Mouse (Mus musculus): ENCODE measurements around the gene Rpl38.
"Not testable (repeated sequence)": the region's sequence is repeated elsewhere in the genome, so short reads cannot be mapped to it uniquely, and the experiment has no call there.

Rpl38 gene

GRCm38 (mm10) chr11:114656994-114657644 lies 11.2 kb upstream of the Rpl38 start:
- CTCF ChIA-PET: interaction anchor here (0.7 kb wide), 1 partner anchor 371 kb away, joined by 11 read pairs; no protein-coding TSS in a partner anchor

- CTCF ChIA-PET: no interaction called here
Observed at GRCm38 (mm10) chr11:114657737-114658136, 10.6 kb upstream of the Rpl38 start.

DNA sequence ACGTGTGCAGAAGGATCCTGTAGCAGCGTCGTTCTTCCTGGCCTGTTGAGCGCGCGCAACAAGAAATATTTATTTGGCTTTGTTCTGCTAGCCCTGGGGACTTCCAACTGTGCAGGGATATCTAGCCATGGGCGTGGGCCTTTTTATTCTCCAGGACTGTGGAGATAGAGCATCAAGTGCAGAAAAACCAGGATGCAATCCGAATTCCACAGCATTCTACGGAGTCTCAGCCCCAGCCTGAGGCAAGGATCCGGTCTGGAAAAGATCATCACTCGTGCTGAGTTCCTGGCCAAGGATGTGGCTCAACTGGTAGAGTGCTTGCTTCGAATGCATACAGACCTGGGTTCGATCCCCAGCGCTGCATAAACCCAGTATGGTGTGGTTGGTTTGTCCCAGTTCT lies 6.2 kb upstream of the Rpl38 start:
- CTCF ChIA-PET: no interaction called here

DNA sequence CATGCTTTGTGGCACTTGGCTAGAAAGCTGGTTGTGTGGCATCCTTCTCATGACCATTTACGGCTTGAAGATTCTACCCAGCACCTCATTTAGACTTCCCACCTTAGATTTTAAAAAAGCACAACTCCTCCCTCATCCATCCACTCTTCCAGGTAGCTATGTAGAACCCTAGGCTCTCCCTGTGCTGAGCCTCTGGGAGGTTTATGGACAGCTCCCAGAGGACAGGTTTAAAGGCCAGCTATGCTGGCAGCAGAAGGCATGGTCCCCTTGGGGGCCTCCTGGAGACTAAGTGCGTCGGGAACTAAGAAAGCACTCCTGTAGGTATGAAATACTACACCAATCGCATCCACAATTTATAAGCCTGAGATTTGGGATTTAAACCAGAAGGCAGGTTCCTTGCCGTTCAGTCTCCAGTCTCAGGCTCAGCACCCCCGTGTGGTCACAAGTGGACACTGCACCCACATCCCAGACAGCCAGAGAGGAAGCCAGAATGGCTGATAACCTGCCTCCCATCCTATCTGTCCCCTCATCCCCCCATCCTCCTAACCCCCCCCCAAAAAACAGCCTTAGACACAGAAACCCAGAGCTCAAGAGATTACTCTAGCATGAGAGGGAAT lies 5.5 kb upstream of the Rpl38 start:
- CTCF ChIA-PET: interaction anchor here (0.6 kb wide), 2 partner anchors 28 to 242 kb away, joined by 3 read pairs; no protein-coding TSS in a partner anchor

- CTCF ChIA-PET: interaction anchor here (1.0 kb wide), 1 partner anchor 8 kb away, joined by 3 read pairs; no protein-coding TSS in a partner anchor
Observed at GRCm38 (mm10) chr11:114664164-114664563, 4.2 kb upstream of the Rpl38 start.

DNA sequence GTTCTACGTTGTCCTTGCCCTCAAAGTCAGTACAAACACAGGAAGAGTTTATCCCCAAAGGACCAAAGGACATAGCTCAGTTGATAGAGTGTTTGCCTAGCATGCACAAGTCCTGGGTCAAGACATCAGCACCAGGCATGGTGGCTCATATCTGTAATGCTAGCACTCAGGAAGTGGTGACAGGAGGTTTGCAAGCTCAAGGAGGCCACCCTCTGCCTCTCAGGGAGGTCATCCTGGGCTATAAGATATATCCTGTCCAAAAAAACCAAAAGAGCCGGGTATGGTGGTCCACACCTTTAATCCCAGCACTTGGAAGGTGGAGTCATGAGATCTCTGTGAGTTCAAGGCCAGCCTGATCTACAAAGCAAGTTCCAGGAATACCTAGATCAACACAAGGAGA lies 2.9 kb upstream of the Rpl38 start:
- CTCF ChIA-PET: no interaction called here

DNA sequence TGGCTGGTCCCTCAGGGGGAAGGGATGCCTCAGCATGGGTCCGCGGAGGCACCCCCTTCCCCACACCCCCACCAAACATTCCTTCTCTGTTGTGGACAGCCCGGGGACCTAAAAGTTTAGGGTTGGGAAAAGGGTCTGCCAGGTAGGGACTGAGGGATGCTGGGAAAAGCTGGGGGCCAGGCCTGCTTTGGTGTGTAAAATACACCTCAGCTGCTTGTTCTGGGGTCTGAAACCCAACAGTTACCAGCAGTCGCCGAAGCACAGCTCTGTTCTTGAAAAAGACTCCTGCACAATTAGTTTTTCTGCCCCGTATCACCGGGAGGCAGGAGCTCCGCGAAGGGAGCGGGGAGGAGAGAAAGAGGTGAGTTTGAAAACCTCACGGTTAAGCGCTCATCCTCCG lies 1.5 kb upstream of the Rpl38 start:
- CTCF ChIA-PET: interaction anchor here (0.7 kb wide), 1 partner anchor 1326 kb away, joined by 3 read pairs; no protein-coding TSS in a partner anchor

GRCm38 (mm10) chr11:114667236-114667931 lies 940 bp upstream of the Rpl38 start:
- CTCF ChIA-PET: interaction anchor here (0.5 to 0.7 kb wide), 2 partner anchors 210 to 1327 kb away, joined by 3 to 4 read pairs; no protein-coding TSS in a partner anchor

DNA sequence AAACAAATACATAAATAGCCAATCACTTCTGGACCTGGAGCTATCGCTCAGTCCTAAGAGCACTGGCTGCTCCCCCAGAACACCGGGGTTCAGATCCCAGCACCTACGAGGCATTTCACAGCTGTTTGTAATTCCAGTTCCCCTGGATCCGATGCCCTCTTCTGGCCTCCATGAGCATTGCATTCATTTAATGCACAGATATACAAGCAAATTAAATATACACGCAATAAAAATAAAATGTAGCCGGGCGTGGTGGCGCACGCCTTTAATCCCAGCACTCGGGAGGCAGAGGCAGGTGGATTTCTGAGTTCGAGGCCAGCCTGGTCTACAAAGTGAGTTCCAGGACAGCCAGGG lies 415 bp upstream of the Rpl38 start:
- CTCF ChIA-PET: not testable (repeated sequence)

DNA sequence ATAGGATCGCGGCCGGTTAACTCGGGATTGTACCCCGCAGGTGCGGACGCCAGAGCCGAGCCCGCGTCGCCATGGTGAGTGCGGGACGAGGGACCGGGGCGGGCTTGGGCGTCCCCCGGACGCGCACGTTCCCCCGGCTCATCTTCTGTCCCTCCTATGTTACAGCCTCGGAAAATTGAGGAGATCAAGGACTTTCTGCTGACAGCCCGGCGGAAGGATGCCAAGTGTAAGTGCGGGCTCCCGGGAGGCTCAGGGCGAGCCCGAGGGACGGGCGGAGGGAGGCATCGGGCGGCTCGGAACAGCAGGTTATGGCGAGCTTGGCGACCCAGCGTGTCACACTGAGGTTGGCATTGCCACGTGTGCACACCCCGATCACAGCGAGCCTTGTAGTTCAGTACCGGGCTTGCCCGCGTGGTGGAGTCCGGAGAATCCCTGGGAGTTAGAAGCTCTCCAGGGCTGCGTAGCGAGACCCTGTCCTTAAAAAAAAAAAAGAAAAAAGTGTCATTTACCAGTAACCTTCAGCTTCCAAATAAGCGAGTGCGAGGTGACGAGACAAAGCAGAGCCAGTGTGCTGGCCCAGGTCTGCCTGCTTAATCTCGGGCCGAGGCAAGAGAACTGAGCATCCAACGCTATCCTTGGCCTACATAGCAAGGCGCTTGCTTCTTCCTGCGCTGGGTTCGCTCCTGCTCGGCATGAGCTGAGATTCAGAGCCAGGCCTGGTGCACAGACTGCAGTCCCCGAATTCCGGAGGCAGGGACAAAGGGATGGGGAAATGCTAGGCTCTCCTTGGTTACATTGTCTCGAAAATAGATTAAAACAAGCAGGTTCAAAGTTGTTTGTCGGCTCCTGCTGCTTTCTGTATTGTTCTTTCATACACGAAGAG lies 658 bp downstream of the Rpl38 start:
- CTCF ChIA-PET: no interaction called here

GRCm38 (mm10) chr11:114669651-114670168 lies 1.4 kb downstream of the Rpl38 start:
- CTCF ChIA-PET: no interaction called here

- CTCF ChIA-PET: no interaction called here
Observed at GRCm38 (mm10) chr11:114671147-114671546, 2.8 kb downstream of the Rpl38 start.

- CTCF ChIA-PET: no interaction called here
Observed at GRCm38 (mm10) chr11:114672794-114673718, 4.7 kb downstream of the Rpl38 start.

DNA sequence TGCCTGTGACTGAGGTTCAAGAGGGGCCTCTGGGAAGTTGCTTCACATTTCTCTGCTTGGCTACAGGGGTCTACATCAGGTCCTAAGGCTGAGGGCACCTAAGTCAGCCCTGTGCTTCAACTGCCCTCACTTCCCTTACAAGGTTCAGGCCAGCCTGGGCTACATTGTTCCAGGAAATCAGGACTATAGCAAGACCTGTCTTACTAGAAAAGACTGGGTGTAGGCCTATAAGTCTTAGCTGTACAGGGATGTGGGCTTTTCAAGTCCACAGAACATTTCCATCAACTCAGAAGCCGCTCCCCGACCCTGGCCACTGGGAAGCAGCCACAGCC lies 5.4 kb downstream of the Rpl38 start:
- CTCF ChIA-PET: no interaction called here

DNA sequence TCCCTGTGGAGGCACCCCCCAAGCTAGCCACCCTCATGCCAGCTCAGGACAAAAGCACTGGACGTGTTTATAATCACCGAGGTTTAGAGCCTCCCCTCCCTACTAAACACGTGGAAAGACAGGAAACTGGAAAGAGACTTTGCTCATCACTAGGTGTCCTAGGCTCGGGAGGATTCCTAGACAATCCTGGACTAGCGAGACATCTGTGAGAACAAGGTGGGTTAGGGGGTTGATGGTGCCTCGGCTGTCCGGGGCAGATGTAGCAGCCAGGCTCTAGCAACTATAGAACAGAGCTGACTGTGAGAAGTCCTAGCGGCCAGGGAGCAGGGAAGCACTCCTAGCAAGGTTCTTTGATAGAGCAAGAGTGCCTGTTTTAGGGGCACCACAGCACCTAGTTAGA lies 5.9 kb downstream of the Rpl38 start:
- CTCF ChIA-PET: no interaction called here

- CTCF ChIA-PET: not testable (repeated sequence)
Observed at GRCm38 (mm10) chr11:114674796-114675195, 6.5 kb downstream of the Rpl38 start.

DNA sequence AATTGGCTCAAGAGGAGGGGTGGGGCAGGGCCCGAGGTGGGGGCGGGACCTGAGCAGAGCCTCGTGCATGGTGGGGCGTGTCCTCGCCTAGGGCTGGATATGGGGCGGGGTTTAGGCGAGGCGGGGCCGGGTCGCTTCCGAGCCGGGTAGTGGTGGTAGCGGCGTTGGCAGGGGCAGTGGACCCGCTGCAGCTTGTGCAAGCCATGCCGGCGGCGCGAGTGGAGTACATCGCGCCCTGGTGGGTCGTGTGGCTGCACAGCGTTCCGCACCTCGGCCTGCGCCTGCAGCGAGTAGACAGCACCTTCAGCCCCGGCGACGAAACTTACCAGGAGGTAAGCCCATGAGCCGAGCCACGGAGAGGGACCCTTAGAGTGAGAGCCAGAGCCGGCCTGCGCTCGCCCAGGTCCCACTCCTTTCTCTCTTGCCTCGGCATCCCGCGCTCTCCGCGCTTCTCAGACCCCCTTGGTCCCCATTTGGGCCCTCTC lies 7.1 kb downstream of the Rpl38 start, which contains the start of gene Ttyh2:
Gene Ttyh2, plus strand, starts transcription at position 91 of the 485 bp plus-strand sequence.
- CTCF ChIA-PET: interaction anchor here (0.6 kb wide), 1 partner anchor 483 kb away, joined by 3 read pairs; no protein-coding TSS in a partner anchor

DNA sequence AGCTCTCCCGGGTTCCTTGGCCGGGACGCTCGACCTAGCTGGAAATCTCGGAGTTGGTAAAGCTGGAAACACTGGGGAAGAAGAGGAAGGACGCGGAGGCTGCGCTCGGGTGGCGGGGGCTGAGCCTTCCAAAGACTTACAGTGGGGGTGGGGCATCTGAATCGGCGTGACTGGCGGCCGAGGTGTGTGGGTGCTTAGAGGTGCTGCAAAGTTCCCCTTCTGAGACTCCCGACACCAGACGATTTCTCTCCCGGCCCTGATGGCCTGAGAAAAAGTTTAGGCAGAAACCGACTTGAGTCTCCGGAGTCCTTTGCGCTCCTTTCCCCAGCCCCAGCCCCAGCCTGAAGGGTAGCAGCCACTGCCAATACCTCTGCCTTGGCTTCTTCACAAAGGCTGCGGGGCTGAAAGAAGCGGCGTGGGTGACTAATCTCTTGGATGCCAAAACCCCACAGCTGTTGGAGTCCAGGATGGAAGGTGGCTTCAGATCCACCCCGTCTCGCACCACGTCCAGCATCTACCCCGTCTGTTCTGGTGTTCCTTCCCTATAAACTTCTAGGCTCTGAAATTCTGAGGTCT lies 7.6 kb downstream of the Rpl38 start:
- CTCF ChIA-PET: interaction anchor here (0.6 kb wide), 2 partner anchors 48 to 483 kb away, joined by 3 read pairs; no protein-coding TSS in a partner anchor

DNA sequence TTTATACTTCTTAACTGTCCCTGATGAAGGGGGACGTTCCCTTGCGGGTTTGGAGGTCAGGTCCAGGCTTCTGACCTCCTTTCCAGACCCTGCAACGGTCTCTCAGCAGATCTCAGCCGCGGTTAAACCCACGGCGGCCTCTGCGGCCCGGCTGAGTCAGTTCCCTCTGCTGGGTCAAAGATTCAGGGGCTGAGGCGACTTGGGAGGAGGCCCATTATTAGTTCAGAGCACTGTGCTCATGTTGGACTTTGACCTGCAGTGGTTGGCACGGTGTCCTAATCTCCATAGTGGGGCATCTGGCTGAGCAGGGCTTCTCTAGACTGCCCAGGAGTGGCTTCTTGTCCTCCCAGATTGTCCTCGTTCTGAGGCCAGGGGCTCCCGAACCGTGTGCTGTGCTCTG lies 8.1 kb downstream of the Rpl38 start:
- CTCF ChIA-PET: interaction anchor here (0.6 kb wide), 1 partner anchor 47 kb away, joined by 3 read pairs; no protein-coding TSS in a partner anchor
